Comparison of ENCODE assay signal across 13 mouse cellular contexts in genomic region chr5:43300076-43300475, GRCm38 (mm10).
"Had no signal": no experiment of that assay in that cellular context is flagged by ENCODE, and none has a peak within 500 bp of the region (broad histone marks: within the 10 kb centered on the region; RNA-seq: fewer than 3 reads in every experiment).

No protein-coding gene starts in this region.

- H3K9ac ChIP-seq: midbrain, embryonic 13.5 days; midbrain, embryonic 15.5 days; neural tube, embryonic 12.5 days; stomach, embryonic 15.5 days had no signal

- H3K4me1 ChIP-seq: midbrain, embryonic 13.5 days; midbrain, embryonic 15.5 days; neural tube, embryonic 12.5 days; stomach, embryonic 15.5 days had no signal

- H3K4me3 ChIP-seq: megakaryocyte, embryonic 14.5 days; midbrain, embryonic 13.5 days; midbrain, embryonic 15.5 days; neural tube, embryonic 12.5 days; stomach, embryonic 15.5 days had no signal

- DNase-seq: lung, adult 2 months; lung, postnatal 10 days; lung, postnatal 4 days; right cerebral cortex, postnatal 14 days; thymus, adult 2 months; thymus, postnatal 25 days; thymus, postnatal 4 days had no signal

- H3K27me3 ChIP-seq: megakaryocyte, embryonic 14.5 days; midbrain, embryonic 13.5 days; midbrain, embryonic 15.5 days; neural tube, embryonic 12.5 days; stomach, embryonic 15.5 days had no signal

- H3K27ac ChIP-seq: midbrain, embryonic 13.5 days; midbrain, embryonic 15.5 days; neural tube, embryonic 12.5 days; stomach, embryonic 15.5 days; stomach, postnatal 0 days had no signal

- H3K9me3 ChIP-seq: megakaryocyte, embryonic 14.5 days; midbrain, embryonic 13.5 days; midbrain, embryonic 15.5 days; neural tube, embryonic 12.5 days; stomach, embryonic 15.5 days had no signal

- H3K36me3 ChIP-seq: midbrain, embryonic 13.5 days; midbrain, embryonic 15.5 days; neural tube, embryonic 12.5 days; stomach, embryonic 15.5 days had no signal
